Mouse (Mus musculus) heart, adult 11 months (tissue): ENCODE measurements around the gene Il10rb.
A peak's percentile ranks its signal among the peaks of the same experiment; 100 is the strongest.

Experiments used
- DNase-seq: peaks from one replicate; pipeline ENCODE4 v3.0.0; 2022

Il10rb gene

DNA sequence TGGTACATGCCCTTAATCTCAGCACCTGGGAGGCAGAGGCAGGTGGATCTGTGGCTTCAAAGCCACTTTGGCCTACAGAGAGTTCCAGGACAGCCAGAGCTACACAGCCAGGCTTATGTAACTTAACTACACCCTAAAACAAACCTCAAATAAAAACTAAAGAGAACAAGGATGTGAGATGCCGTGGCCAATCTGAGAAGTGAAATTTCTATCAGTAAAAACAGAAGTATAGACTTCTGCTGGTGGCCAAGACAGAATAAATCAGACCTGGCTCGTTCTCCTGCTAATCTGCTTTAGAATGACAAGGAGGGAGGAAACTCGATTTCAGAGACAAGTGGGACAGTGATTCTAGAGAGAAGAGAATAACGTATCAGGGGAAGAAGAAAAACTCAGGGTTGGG is 49.9 kb downstream of the Il10rb start:
- DNase-seq, result no peak

- DNase-seq, result no peak
These were observed 52.4 kb downstream of the Il10rb start for GRCm38 (mm10) chr16:91458301-91458746.

- no peak for DNase-seq
These were observed 53.0 kb downstream of the Il10rb start for GRCm38 (mm10) chr16:91458976-91459375.

DNA sequence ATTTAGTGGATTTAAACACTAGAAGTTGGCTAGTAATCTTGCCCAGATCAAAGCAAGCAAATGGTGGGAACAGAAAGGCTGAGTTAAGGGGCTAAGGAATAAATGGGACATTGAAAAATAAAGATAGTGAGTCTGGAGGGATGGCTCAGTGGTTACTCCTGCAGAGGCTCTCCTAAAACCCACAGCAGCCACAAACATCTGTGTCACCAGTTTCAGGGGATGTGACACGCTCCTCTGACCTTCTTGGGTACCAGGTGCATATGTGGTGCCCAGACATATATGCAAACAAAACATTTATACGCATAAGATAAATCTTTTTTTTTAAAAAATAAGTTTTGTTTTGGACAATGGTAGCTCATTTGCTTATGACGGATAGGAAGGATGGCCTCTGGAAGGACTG is 53.4 kb downstream of the Il10rb start:
- DNase-seq, result no peak

DNA sequence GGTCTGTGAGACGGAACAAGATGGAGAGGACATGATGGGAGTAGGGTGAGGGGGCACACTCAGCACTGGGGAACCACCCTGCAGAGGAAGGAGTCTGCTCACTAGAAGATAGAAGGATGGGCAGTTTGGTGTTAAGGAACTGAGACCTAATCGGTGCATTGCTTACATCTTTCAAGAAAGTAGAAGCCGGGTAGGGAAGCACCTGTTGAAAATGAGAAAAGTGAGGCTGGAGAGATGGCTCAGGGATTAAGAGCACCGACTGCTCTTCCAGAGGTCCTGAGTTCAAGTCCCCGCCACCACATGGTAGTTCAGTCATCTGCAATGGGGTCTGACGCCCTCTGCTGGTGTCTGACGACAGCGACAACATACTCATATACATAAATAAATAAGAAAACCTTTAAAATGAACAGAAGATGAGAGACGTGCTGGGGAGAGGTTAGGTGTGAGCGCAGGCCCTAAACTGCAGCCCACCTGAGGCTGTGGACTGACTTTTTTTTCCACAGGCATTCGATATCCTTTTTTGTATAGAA is 53.9 kb downstream of the Il10rb start:
- no peak for DNase-seq

DNA sequence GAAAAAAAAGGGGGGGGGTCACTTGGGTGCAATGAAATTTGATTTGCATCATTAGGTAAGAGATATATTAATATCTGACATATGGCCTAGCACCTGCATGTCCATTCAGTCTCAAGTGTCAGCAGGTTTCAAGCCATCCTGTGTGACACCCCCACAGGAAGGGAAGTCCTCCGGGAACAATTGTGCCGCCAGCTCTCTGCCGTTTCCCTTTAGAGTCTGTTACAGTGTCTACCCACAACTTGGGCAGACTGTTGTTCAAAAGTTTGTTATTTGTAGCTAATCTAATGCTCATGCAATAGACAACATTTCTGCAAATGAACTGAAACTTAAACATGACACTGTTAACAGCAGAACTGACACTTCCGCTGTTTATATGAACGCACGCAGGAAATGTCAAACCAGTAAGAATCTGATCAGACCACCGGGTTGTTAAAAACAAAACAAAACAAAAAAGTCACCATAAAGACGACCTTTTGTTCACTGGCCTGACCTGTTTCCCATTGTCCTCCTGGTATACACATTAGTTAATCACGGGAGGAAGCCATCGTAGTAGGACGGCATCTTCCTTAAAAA is 55.2 kb downstream of the Il10rb start:
- peak; percentile 96 for DNase-seq

GRCm38 (mm10) chr16:91461773-91462181 is 55.8 kb downstream of the Il10rb start:
- peak; percentile 95 for DNase-seq

DNA sequence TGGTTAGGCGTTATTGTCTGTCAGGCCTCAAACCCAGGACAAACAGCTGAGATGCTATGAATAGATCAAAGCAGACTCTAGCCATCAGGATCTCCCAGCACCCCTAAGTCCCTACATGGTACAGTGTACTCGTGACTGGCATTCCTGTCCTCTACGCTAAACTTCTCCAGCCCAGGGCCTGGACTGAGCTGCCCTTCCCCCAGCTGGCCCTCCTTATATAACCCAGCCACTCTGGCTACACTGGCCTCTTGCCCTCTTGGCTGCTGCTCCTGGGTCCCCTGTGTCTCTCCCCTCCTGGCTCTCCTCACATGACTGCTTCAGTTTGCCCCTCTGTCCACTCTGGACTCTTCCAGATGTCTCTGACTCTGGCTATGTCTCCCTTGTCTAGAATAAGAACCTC is 56.7 kb downstream of the Il10rb start:
- peak; percentile 97 for DNase-seq

GRCm38 (mm10) chr16:91463400-91463799 is 57.4 kb downstream of the Il10rb start:
- no peak for DNase-seq

- no peak for DNase-seq
These were observed 58.0 kb downstream of the Il10rb start for GRCm38 (mm10) chr16:91463836-91464400.

GRCm38 (mm10) chr16:91464594-91465504 is 58.9 kb downstream of the Il10rb start:
- peak; percentile 99 for DNase-seq

- DNase-seq, result no peak
These were observed 59.7 kb downstream of the Il10rb start for GRCm38 (mm10) chr16:91465505-91466240.

GRCm38 (mm10) chr16:91466566-91466965 is 60.6 kb downstream of the Il10rb start:
- peak; percentile 95 for DNase-seq

DNA sequence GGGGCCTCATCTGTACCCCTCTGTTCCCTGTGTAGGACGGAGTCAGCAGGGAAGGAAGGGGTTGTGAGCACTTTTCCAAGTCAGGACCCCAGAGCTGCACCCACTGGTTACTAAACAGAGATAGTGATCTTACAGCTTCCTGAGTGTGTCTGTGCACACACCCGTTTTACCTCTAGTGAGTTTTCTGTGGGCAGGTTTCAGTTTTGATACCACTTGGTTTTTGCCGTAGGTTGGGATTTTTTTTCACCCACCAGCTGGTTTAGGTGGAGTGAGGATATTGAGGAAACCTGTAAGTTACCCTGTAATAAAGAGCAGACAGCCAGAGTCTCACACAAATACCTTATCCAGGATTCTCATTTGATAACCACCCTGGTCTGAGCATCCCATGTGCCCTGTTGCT is 64.5 kb downstream of the Il10rb start:
- no peak for DNase-seq

GRCm38 (mm10) chr16:91471481-91471880 is 65.5 kb downstream of the Il10rb start:
- DNase-seq, result no peak
